ENCODE assay signal across 9 mouse cellular contexts in genomic region chr19:58762316-58762715, GRCm38 (mm10). TPM values are rescaled to one million over a fixed set of nuclear protein-coding genes. Genes with fewer than 3 reads are reported as not detected.
DNase-seq lines count a peak whose midpoint lies in the region; ATAC-seq and TF ChIP-seq lines count a peak whose summit lies in the region.
"Had no signal": no experiment of that assay in that cellular context is flagged by ENCODE, and none has a peak within 500 bp of the region (broad histone marks: within the 10 kb centered on the region; RNA-seq: fewer than 3 reads in every experiment).

No protein-coding gene starts in this region.

- H3K27me3 ChIP-seq in lung, embryonic 15.5 days, result 0 out of 2 replicates have a peak, but pooled peaks cover 4% of the 10 kb centered on the region
- no peaks in the 10 kb centered on the region for H3K27me3 ChIP-seq in embryonic facial prominence, embryonic 14.5 days (replicated peaks; ENCODE audit: control insufficient read depth, insufficient read depth, low read length)
- H3K27me3 ChIP-seq in midbrain, embryonic 13.5 days, result no peaks in the 10 kb centered on the region

- H3K27ac ChIP-seq in lung, embryonic 15.5 days, result no peak overlapping the region
- H3K27ac ChIP-seq in embryonic facial prominence, embryonic 14.5 days (replicated peaks; ENCODE audit: low read depth, low read length), result no peak overlapping the region
- no peak overlapping the region for H3K27ac ChIP-seq in midbrain, embryonic 13.5 days

- H3K4me2 ChIP-seq in lung, embryonic 15.5 days, result no peak overlapping the region
- H3K4me2 ChIP-seq in embryonic facial prominence, embryonic 14.5 days (ENCODE audit: low read depth, low read length), result no peak overlapping the region
- no peak overlapping the region for H3K4me2 ChIP-seq in midbrain, embryonic 13.5 days (replicated peaks)

- peak; percentile 70 for ATAC-seq in lung, embryonic 15.5 days (ENCODE audit: borderline replicate concordance, extremely low read depth, low FRiP score, low TSS enrichment)
- ATAC-seq in embryonic facial prominence, embryonic 14.5 days (ENCODE audit: low read depth), result 0 out of 2 replicates have a peak, but pooled peaks have one; percentile 30
- ATAC-seq in midbrain, embryonic 13.5 days, result peak; percentile 55

- no peak for DNase-seq in lung, adult 2 months
- peak; percentile 5 for DNase-seq in brain, embryonic 14.5 days (ENCODE audit: low read depth)
- no peak for DNase-seq in embryonic facial prominence, embryonic 14.5 days (ENCODE audit: low spot score)
- DNase-seq in thymus, adult 18-20 months, result no peak
- DNase-seq in cerebellum, postnatal 25 days, result no peak

- no peaks in the 10 kb centered on the region for H3K4me1 ChIP-seq in lung, embryonic 15.5 days
- no peaks in the 10 kb centered on the region for H3K4me1 ChIP-seq in lung, adult 2 months (ENCODE audit: control insufficient read depth, insufficient read depth, low read length)
- H3K4me1 ChIP-seq in embryonic facial prominence, embryonic 14.5 days (ENCODE audit: control insufficient read depth, insufficient read depth, low read length), result peaks cover 7% of the 10 kb centered on the region; the same call in 1 of the 2 replicates
- peaks cover 7% of the 10 kb centered on the region for H3K4me1 ChIP-seq in midbrain, embryonic 13.5 days (replicated peaks)

- H3K36me3 ChIP-seq in lung, embryonic 15.5 days, result no peaks in the 10 kb centered on the region
- no peaks in the 10 kb centered on the region for H3K36me3 ChIP-seq in embryonic facial prominence, embryonic 14.5 days (ENCODE audit: control insufficient read depth, insufficient read depth, low read length)
- H3K36me3 ChIP-seq in midbrain, embryonic 13.5 days, result no peaks in the 10 kb centered on the region

- H3K4me3 ChIP-seq in lung, embryonic 15.5 days, result no peak overlapping the region
- H3K4me3 ChIP-seq in lung, adult 2 months (replicated peaks; ENCODE audit: extremely low read depth, low read depth, low read length), result no peak overlapping the region
- no peak overlapping the region for H3K4me3 ChIP-seq in embryonic facial prominence, embryonic 14.5 days (ENCODE audit: low read depth, low read length)
- H3K4me3 ChIP-seq in midbrain, embryonic 13.5 days (replicated peaks), result no peak overlapping the region

- 33% methylated on average over 6 of the region's 6 CpGs for WGBS in lung, embryonic 15.5 days
- 38% methylated on average over 6 of the region's 6 CpGs for WGBS in lung, adult 2 months
- 24% methylated on average over 6 of the region's 6 CpGs for WGBS in embryonic facial prominence, embryonic 14.5 days
- WGBS in midbrain, embryonic 13.5 days, result 27% methylated on average over 6 of the region's 6 CpGs

- no peak overlapping the region for H3K9ac ChIP-seq in lung, embryonic 15.5 days
- no peak overlapping the region for H3K9ac ChIP-seq in embryonic facial prominence, embryonic 14.5 days (ENCODE audit: low read depth, low read length)
- no peak overlapping the region for H3K9ac ChIP-seq in midbrain, embryonic 13.5 days (replicated peaks)

- no peaks in the 10 kb centered on the region for H3K9me3 ChIP-seq in lung, embryonic 15.5 days
- H3K9me3 ChIP-seq in embryonic facial prominence, embryonic 14.5 days (ENCODE audit: control insufficient read depth, low read length), result no peaks in the 10 kb centered on the region
- no peaks in the 10 kb centered on the region for H3K9me3 ChIP-seq in midbrain, embryonic 13.5 days

- TF ChIP-seq POLR2A in lung, adult 2 months (IDR thresholded peaks at IDR 0.05; ENCODE audit: borderline replicate concordance, extremely low read depth, low read depth, low read length), result no peak
- TF ChIP-seq POLR2A in brain, embryonic 14.5 days (IDR thresholded peaks at IDR 0.05; ENCODE audit: borderline replicate concordance, extremely low read depth, insufficient read depth, insufficient read length, poor library complexity, severe bottlenecking), result no peak

- TF ChIP-seq CTCF in lung, adult 2 months (IDR thresholded peaks at IDR 0.05; ENCODE audit: insufficient read depth, low read length), result no peak
- no peak for TF ChIP-seq CTCF in brain, embryonic 14.5 days (IDR thresholded peaks at IDR 0.05; ENCODE audit: borderline replicate concordance, extremely low read depth, insufficient read depth, insufficient read length)

RNA-seq across cellular contexts. Expression of gene Pnliprp2, which starts 2.8 kb away (rescaled TPM):
- 0.23 and 0.30 TPM in 2 replicates for polyA plus RNA-seq in lung, embryonic 15.5 days (2015; fragmentation: Nextera tagmentation; extraction: Ambion mirVana)
- not detected in 2 replicates for polyA plus RNA-seq in lung, adult 2 months (2012; rRNA removed)
- polyA plus RNA-seq in brain, embryonic 14.5 days (2012; rRNA removed), result 0.07 TPM in 1 of 2 replicates, not detected in the other
- polyA plus RNA-seq in embryonic facial prominence, embryonic 14.5 days (2014; fragmentation: Nextera tagmentation; extraction: Ambion mirVana), result not detected in 2 replicates
- polyA plus RNA-seq in midbrain, embryonic 13.5 days (2015; fragmentation: Nextera tagmentation; extraction: Ambion mirVana), result 0.09 TPM in 1 of 2 replicates, not detected in the other

RNA-seq across cellular contexts. Expression of gene 1700019N19Rik, which starts 31.9 kb away (rescaled TPM):
- not detected in 2 replicates for polyA plus RNA-seq in lung, embryonic 15.5 days (2015; fragmentation: Nextera tagmentation; extraction: Ambion mirVana)
- polyA plus RNA-seq in lung, adult 2 months (2012; rRNA removed), result not detected in 2 replicates
- polyA plus RNA-seq in brain, embryonic 14.5 days (2012; rRNA removed), result 0.08 TPM in 1 of 2 replicates, not detected in the other
- not detected in 2 replicates for polyA plus RNA-seq in embryonic facial prominence, embryonic 14.5 days (2014; fragmentation: Nextera tagmentation; extraction: Ambion mirVana)
- polyA plus RNA-seq in midbrain, embryonic 13.5 days (2015; fragmentation: Nextera tagmentation; extraction: Ambion mirVana), result not detected in 2 replicates
- polyA plus RNA-seq: intestine, postnatal 0 days; spleen, adult 2 months had no signal

RNA-seq across cellular contexts. Expression of gene Pnliprp1, which starts 33.6 kb away (rescaled TPM):
- 0.77 and 12.2 TPM in 2 replicates for polyA plus RNA-seq in lung, embryonic 15.5 days (2015; fragmentation: Nextera tagmentation; extraction: Ambion mirVana)
- 0.28 and 1.2 TPM in 2 replicates for polyA plus RNA-seq in lung, adult 2 months (2012; rRNA removed)
- 0.14 and 0.62 TPM in 2 replicates for polyA plus RNA-seq in brain, embryonic 14.5 days (2012; rRNA removed)
- polyA plus RNA-seq in embryonic facial prominence, embryonic 14.5 days (2014; fragmentation: Nextera tagmentation; extraction: Ambion mirVana), result not detected in 2 replicates
- 3.1 and 5.5 TPM in 2 replicates for polyA plus RNA-seq in midbrain, embryonic 13.5 days (2015; fragmentation: Nextera tagmentation; extraction: Ambion mirVana)
